Mouse (Mus musculus) bone marrow, adult 2 months (tissue): Measurements from ENCODE around the gene Psenen. TPM values are rescaled to one million over a fixed set of nuclear protein-coding genes. Genes with fewer than 3 reads are reported as not detected.

Experiments
- H3K27ac ChIP-seq: fragments of 200-500 bp; 2 replicates; pipeline ENCODE4 v1.5.1; 2012; ENCODE audit warnings: low read depth, mild to moderate bottlenecking, control low read depth, inconsistent platforms, low read length; ENCODE audit not compliant: control insufficient read depth, poor library complexity, insufficient read depth
- H3K4me1 ChIP-seq: fragments of 200-500 bp; 2 replicates; pipeline ENCODE4 v1.6.1; 2011; ENCODE audit warnings: low read length; ENCODE audit not compliant: control insufficient read depth, insufficient read depth
- H3K4me3 ChIP-seq: fragments of 200-500 bp; replicated peaks from 2 replicates; pipeline ENCODE3; 2011; ENCODE audit warnings: mild to moderate bottlenecking, low read depth, low read length, control low read depth; ENCODE audit not compliant: control insufficient read depth
- CTCF ChIP-seq: fragments of 200-500 bp; IDR thresholded peaks from 2 replicates; pipeline ENCODE4 v1.5.1; 2011; ENCODE audit warnings: low read length, control low read depth; ENCODE audit not compliant: control insufficient read depth, insufficient read depth
- POLR2A ChIP-seq: fragments of 200-500 bp; IDR thresholded peaks from 2 replicates; pipeline ENCODE4 v1.6.1; 2011; ENCODE audit warnings: low read depth, mild to moderate bottlenecking, control low read depth, low read length, borderline replicate concordance; ENCODE audit not compliant: control insufficient read depth
- WGBS: fragments of 180-500 bp; shearing (Covaris S2); methylation state at CpG from one replicate; pipeline ENCODE4 v1.1.7; 2018; 5-methylcytosine and 5-hydroxymethylcytosine counted together
- polyA plus RNA-seq: library from polyadenylated mRNA; stranded (reverse); fragments of >200 nt; gene quantifications from 2 replicates; pipeline ENCODE4 v1.2.4, GENCODE M21; 2011; ENCODE audit warnings: low replicate concordance; ENCODE audit not compliant: missing spikeins, insufficient read depth, insufficient read length

The Psenen gene
- polyA plus RNA-seq, 1 experiment = 98.9 TPM

DNA sequence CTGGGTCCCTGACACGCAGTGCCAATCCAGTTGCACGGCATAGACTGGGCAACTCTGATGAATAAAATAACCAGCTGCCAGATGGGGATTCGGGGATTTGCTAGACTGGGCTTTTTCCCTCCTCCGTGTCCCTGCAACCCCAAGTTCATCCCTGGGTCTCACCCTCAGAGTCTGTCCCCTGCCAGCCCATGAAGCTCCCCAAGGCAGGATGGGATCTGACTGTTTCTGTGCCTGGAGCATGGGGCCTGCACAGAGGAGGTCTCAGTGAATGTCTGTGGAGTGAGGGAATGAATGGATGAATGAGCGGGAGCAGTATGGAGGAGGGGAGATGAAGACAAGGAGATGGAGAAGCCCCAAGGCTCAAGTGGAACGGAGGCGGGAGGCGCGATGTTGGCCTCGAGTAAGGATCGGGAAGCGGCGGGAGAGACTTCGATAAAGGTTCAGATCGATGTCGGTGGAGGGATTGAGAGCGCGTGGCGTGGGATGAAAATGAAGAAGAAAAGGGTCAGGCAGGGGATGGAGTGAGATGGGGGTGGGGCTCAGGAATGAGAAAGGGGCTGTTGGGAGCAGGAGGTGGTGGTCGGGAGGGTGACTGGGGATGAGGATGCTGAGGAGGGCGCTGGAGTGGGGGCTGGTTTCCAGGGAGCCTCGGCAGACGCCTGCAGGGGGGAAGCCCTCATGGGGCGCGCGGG, 29.3 kb downstream of the Psenen start:
- H3K4me3 ChIP-seq = peak overlapping the region; percentile 77
- no peak overlapping the region; the same call in 1 of the 2 replicates for H3K27ac ChIP-seq
- TF ChIP-seq POLR2A (no peak), CTCF (no peak)
- H3K4me1 ChIP-seq = no peaks in the 10 kb centered on the region
- WGBS = 31% methylated on average over 26 of the region's 26 CpGs

- TF ChIP-seq CTCF (no peak), POLR2A (no peak)
- no peak overlapping the region for H3K4me3 ChIP-seq
- no peaks in the 10 kb centered on the region for H3K4me1 ChIP-seq
- no peak overlapping the region for H3K27ac ChIP-seq
- 80% methylated on average over 8 of the region's 8 CpGs for WGBS
These were observed 30.5 kb downstream of the Psenen start for GRCm38 (mm10) chr7:30532931-30533330.

- Histone ChIP-seq H3K4me1 (no peaks in the 10 kb centered on the region), H3K27ac (no peak overlapping the region), H3K4me3 (no peak overlapping the region)
- no peak for TF ChIP-seq POLR2A
- no peak for TF ChIP-seq CTCF
- 87% methylated on average over 9 of the region's 9 CpGs for WGBS
These were observed 32.1 kb downstream of the Psenen start for GRCm38 (mm10) chr7:30531291-30531815.

GRCm38 (mm10) chr7:30526981-30527380, 36.4 kb downstream of the Psenen start:
- WGBS = 92% methylated on average over 14 of the region's 14 CpGs
- no peak overlapping the region for H3K27ac ChIP-seq
- H3K4me3 ChIP-seq = no peak overlapping the region
- TF ChIP-seq CTCF (no peak), POLR2A (no peak)
- H3K4me1 ChIP-seq = no peaks in the 10 kb centered on the region

GRCm38 (mm10) chr7:30526399-30526798, 37.0 kb downstream of the Psenen start:
- WGBS = 89% methylated on average over 17 of the region's 17 CpGs
- Histone ChIP-seq H3K4me1 (no peaks in the 10 kb centered on the region), H3K27ac (no peak overlapping the region), H3K4me3 (no peak overlapping the region)
- TF ChIP-seq CTCF = no peak
- no peak for TF ChIP-seq POLR2A

- Histone ChIP-seq H3K4me1 (no peaks in the 10 kb centered on the region), H3K4me3 (no peak overlapping the region), H3K27ac (no peak overlapping the region)
- 90% methylated on average over 10 of the region's 10 CpGs for WGBS
- TF ChIP-seq POLR2A (no peak), CTCF (no peak)
These were observed 37.5 kb downstream of the Psenen start for GRCm38 (mm10) chr7:30525954-30526353.

- WGBS = 74% methylated on average over 6 of the region's 6 CpGs
- no peaks in the 10 kb centered on the region for H3K4me1 ChIP-seq
- TF ChIP-seq CTCF (no peak), POLR2A (no peak)
- H3K27ac ChIP-seq = no peak overlapping the region
- H3K4me3 ChIP-seq = no peak overlapping the region
These were observed 38.9 kb downstream of the Psenen start for GRCm38 (mm10) chr7:30524487-30524886.

DNA sequence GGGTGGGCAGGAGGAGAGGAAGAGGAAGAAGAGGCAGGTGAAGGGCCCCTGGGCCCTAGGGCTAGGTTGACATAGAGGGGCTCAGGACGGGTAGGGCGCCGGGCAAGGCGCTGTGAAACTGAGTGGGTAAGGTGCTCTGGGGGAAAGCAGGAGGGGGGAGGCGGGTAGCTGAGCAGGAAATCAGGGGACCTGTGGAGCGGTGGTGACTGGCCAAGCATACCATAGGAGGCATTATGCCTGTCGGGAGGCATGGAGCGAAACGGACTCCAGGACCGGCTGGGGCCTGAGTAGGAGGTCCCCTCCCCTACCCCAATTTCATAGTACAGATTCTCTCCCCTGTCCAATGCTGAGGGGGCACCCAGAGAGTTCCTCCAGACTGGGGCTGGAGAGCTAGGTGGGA, 40.6 kb downstream of the Psenen start:
- H3K4me1 ChIP-seq = no peaks in the 10 kb centered on the region
- 90% methylated on average over 10 of the region's 10 CpGs for WGBS
- no peak overlapping the region for H3K27ac ChIP-seq

GRCm38 (mm10) chr7:30520856-30521255, 42.6 kb downstream of the Psenen start:
- no peak overlapping the region for H3K4me3 ChIP-seq
- TF ChIP-seq CTCF (no peak), POLR2A (no peak)
- no peak overlapping the region for H3K27ac ChIP-seq
- no peaks in the 10 kb centered on the region for H3K4me1 ChIP-seq
- 84% methylated on average over 5 of the region's 5 CpGs for WGBS

More for the DNA sequence above, 40.6 kb downstream of the Psenen start:
- TF ChIP-seq CTCF = no peak
- TF ChIP-seq POLR2A = no peak
- no peak overlapping the region for H3K4me3 ChIP-seq

- no peak for TF ChIP-seq CTCF
- TF ChIP-seq POLR2A = no peak
- no peak overlapping the region for H3K4me3 ChIP-seq
- H3K4me1 ChIP-seq = no peaks in the 10 kb centered on the region
- no peak overlapping the region for H3K27ac ChIP-seq
- WGBS = 80% methylated on average over 4 of the region's 4 CpGs
These were observed 43.0 kb downstream of the Psenen start for GRCm38 (mm10) chr7:30520396-30520795.
